Mouse (Mus musculus) erythroblast, embryonic 14.5 days (primary cell): ENCODE data around the gene Tbx6.

Experiments used
- GATA1 ChIP-seq: IDR thresholded peaks from 2 replicates; pipeline ENCODE4 v1.6.1; 2012; ENCODE audit warnings: low read length, inconsistent platforms, mixed read lengths
- TAL1 ChIP-seq: IDR thresholded peaks from 3 replicates; pipeline ENCODE4 v1.6.1; 2012; ENCODE audit warnings: low read length, inconsistent platforms, mixed read lengths

DNA sequence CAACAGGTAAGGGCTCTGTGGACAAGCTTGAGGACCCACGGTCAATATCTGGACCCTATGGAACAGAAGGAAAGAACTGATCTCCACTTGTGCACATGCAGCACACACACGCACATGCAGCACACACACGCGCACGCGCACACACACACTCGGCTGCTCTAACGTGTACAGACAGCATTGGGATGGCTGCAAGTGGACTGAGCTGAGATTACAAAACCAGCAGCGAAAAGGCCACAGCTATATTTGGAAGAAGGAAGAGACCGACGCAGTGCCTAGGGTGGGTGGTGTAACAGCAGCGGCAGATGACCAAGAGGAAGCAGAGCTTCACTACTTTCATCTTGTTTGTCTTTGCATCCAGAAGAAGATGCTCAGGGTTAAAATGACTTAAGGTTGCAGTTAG is 35.2 kb upstream of the Tbx6 start:
- TF ChIP-seq TAL1 (no peak), GATA1 (no peak)
